In genomic region chr7:75639541-75639940, GRCm38 (mm10) we compare ENCODE assay signal across 8 mouse cellular contexts.
DNase-seq lines count a peak whose midpoint lies in the region; ATAC-seq lines count a peak whose summit lies in the region.

No protein-coding gene starts in this region.

- no peaks in the 10 kb centered on the region for H3K36me3 ChIP-seq in hindbrain, embryonic 14.5 days (replicated peaks; ENCODE audit: control insufficient read depth, insufficient read depth)
- no peaks in the 10 kb centered on the region for H3K36me3 ChIP-seq in hindbrain, embryonic 13.5 days

- DNase-seq in hindbrain, embryonic 14.5 days (ENCODE audit: low spot score): peak; percentile 76
- peak; percentile 85 for DNase-seq in brain, adult 2 months (ENCODE audit: low read depth, low spot score)
- peak; percentile 89 for DNase-seq in induced T-regulatory cell, adult 2 months (ENCODE audit: low read depth)
- peak; percentile 44 to 83 for DNase-seq in left cerebral cortex, postnatal 10 days (ENCODE audit: extremely low spot score in 1 of 2, low spot score in 2 of 2)
- DNase-seq in spleen, postnatal 36 days (ENCODE audit: low spot score in 2 of 2): peak; percentile 74

- intact Hi-C loops in left cerebral cortex, postnatal 10 days (cut with DNase I): no loop called here

- WGBS in hindbrain, embryonic 14.5 days: 23% methylated on average over 3 of the region's 3 CpGs
- WGBS in hindbrain, embryonic 13.5 days: 19% methylated on average over 3 of the region's 3 CpGs

- no peak overlapping the region for H3K27ac ChIP-seq in hindbrain, embryonic 14.5 days
- H3K27ac ChIP-seq in hindbrain, embryonic 13.5 days: no peak overlapping the region

- no peak; the same call in 1 of the 2 replicates for ATAC-seq in hindbrain, embryonic 14.5 days (ENCODE audit: low FRiP score)
- ATAC-seq in hindbrain, embryonic 13.5 days (ENCODE audit: low FRiP score): no peak
- ATAC-seq in erythroid progenitor cell, adult 5-6 weeks (replicated peaks; ENCODE audit: low FRiP score, poor library complexity, severe bottlenecking): peak; percentile 72; the same call in 1 of the 2 replicates
- ATAC-seq in megakaryocyte-erythroid progenitor cell, adult 5-6 weeks (replicated peaks; ENCODE audit: low FRiP score, low TSS enrichment, poor library complexity, severe bottlenecking): peak; percentile 81

- no peaks in the 10 kb centered on the region for H3K27me3 ChIP-seq in hindbrain, embryonic 14.5 days (ENCODE audit: control insufficient read depth, insufficient read depth, low read length)
- no peaks in the 10 kb centered on the region for H3K27me3 ChIP-seq in hindbrain, embryonic 13.5 days

- no peak overlapping the region for H3K4me3 ChIP-seq in hindbrain, embryonic 14.5 days (replicated peaks; ENCODE audit: low read length)
- H3K4me3 ChIP-seq in hindbrain, embryonic 13.5 days: no peak overlapping the region

- no peak overlapping the region for H3K4me2 ChIP-seq in hindbrain, embryonic 14.5 days (replicated peaks)
- no peak overlapping the region for H3K4me2 ChIP-seq in hindbrain, embryonic 13.5 days

- H3K9ac ChIP-seq in hindbrain, embryonic 14.5 days: no peak overlapping the region
- no peak overlapping the region for H3K9ac ChIP-seq in hindbrain, embryonic 13.5 days

- peaks cover 4% of the 10 kb centered on the region for H3K4me1 ChIP-seq in hindbrain, embryonic 14.5 days (replicated peaks; ENCODE audit: control insufficient read depth, insufficient read depth, low read length)
- H3K4me1 ChIP-seq in hindbrain, embryonic 13.5 days (replicated peaks): peaks cover 24% of the 10 kb centered on the region

- H3K9me3 ChIP-seq in hindbrain, embryonic 14.5 days (ENCODE audit: control insufficient read depth, low read length): no peaks in the 10 kb centered on the region
- H3K9me3 ChIP-seq in hindbrain, embryonic 13.5 days: no peaks in the 10 kb centered on the region

Comparison
In these comparisons a context has a peak if more than half of its experiments do, and no peak if none do; other contexts are left out.
1. ATAC-seq: peak in erythroid progenitor cell, adult 5-6 weeks (single experiment) and megakaryocyte-erythroid progenitor cell, adult 5-6 weeks (single experiment); none in hindbrain, embryonic 14.5 days (single experiment) and hindbrain, embryonic 13.5 days (single experiment).
2. Peak in every context shown above with its lines, with median percentiles within 50 percentile points of each other: DNase-seq.